Mouse (Mus musculus): ENCODE measurements around the gene Sos1. TPM values are rescaled to one million over a fixed set of nuclear protein-coding genes. Genes with fewer than 3 reads are reported as not detected.

Sos1 gene
- total RNA-seq, 2 experiments from 2014 or later, result 5.7 to 21.1 TPM

- no peak for ATAC-seq (replicated peaks; ENCODE audit: poor library complexity)
These were observed 16.4 kb upstream of the Sos1 start for GRCm38 (mm10) chr17:80496607-80497170.

GRCm38 (mm10) chr17:80496185-80496584 is 15.9 kb upstream of the Sos1 start:
- ATAC-seq (replicated peaks; ENCODE audit: poor library complexity), result no peak

DNA sequence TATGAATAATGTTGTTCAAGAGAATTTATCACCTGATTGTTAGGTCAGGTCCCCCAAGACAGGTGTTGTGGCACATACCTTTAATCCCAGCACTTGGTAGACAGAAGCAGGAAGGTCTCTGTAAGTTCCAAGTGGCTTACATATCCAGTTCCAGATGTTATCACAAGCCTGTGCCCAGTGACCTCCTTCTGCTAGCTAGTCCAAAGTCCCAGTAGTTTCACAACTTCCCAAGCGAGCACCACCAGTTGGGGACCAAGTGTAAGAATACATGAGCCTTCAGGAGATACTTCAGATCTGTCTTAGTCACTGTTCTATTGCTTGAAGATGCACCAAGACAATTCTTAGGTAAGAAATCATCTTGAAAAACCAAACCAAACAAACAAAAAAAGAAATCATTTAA is 13.6 kb upstream of the Sos1 start:
- no peak for ATAC-seq (replicated peaks; ENCODE audit: poor library complexity)

DNA sequence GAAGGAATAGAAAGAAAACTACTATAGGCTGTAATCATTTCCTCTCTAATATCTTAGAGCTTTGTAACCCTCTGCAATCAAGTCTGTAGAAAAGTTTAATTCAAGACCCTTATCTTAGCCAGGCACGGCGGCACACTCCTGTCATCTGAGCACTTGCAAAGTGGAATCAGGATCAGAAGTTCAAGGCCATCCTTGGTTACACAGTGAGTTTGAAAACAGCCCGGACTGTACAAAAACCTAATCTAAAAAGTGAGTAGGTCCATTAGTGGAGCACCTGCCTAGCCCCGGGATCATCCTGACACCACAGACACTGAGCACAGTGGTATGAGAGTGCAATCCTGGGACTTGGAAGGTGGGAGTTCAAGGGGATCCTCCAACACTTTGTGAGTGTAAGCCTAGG is 12.6 kb upstream of the Sos1 start:
- no peak for ATAC-seq (replicated peaks; ENCODE audit: poor library complexity)

- ATAC-seq (replicated peaks; ENCODE audit: poor library complexity), result no peak
These were observed 12.0 kb upstream of the Sos1 start for GRCm38 (mm10) chr17:80492274-80492673.

DNA sequence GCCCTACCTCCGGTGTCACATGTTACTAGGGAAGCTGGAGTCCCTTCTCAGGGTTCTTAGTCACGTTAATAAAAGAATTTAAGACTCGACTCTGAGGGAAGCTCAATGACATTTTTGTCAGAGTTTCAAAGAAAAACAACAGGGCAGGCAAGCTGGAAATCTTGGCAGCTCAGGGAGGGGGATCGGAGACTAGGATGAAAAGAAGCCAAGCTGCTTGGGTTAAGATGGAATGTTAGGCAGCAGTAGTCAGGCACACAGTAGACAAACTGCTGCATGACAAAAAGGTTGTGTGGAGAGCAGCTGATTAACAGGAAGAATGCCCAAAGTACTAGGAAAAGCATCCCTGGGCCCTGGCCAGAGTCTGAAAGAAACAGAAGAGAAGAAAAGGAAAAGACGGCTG is 9.9 kb upstream of the Sos1 start:
- ATAC-seq (replicated peaks; ENCODE audit: poor library complexity), result no peak

- no peak for ATAC-seq (replicated peaks; ENCODE audit: poor library complexity)
These were observed 8.7 kb upstream of the Sos1 start for GRCm38 (mm10) chr17:80488918-80489317.

GRCm38 (mm10) chr17:80485160-80485559 is 4.9 kb upstream of the Sos1 start:
- peak; percentile 12; the same call in 1 of the 2 replicates for ATAC-seq (replicated peaks; ENCODE audit: poor library complexity)

DNA sequence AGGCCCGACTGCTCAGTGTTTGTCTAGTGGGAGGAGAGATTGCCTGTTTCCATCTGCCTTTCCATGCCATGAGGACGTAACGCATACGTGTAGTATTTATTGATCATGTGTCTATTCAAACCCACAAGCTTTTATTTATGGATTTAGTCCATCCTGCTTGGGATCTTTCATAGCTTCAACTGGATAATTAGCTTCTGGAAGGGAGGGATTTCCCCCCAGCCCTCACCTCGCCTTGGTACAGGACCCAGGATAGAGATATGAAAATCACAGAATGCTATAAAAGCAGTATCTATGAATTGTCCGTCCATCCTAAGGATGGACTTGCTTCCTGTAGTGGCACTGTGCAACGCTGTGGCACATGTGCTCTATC is 587 bp upstream of the Sos1 start:
- no peak for ATAC-seq (replicated peaks; ENCODE audit: poor library complexity)

DNA sequence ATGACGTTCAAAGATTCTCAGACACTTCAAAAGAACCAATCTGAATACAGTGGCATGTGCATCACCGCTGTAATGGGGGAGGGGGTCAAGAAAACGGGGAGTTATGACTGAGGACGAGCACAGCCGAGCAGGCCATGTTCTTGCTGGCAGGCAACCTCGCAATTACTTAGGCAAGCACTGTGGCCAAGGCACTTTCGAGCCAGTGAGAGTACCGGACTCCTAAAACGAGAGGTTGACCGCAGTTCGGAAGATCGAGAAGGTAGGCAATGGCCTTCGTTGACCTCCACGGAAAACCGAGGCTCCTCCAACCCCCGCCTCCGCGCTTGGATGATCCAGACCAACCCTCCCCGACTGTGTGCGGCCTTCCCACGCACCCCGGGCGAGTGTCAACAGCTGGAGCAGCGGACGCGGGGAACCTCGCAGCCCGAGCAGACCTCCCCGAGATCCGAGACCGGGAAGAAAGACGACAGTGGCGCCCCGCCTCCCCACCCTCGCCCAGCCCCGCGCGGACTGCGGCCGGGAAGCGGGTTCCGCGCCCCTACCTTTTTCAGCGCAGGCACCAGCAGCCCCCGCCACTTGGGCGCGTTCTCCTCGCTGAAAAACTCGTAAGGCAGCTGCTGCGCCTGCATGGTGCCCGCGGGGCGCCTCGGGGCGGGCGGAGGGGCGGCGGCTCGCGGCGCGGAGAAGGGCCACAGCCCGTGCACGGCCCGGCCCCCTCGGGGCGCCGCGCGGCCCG is 790 bp downstream of the Sos1 start:
- ATAC-seq (replicated peaks; ENCODE audit: poor library complexity), result peak; percentile 27

- no peak for ATAC-seq (replicated peaks; ENCODE audit: poor library complexity)
These were observed 2.6 kb downstream of the Sos1 start for GRCm38 (mm10) chr17:80477679-80478078.

- peak; percentile 66 for ATAC-seq (replicated peaks; ENCODE audit: poor library complexity)
These were observed 3.8 kb downstream of the Sos1 start for GRCm38 (mm10) chr17:80476496-80476895.

DNA sequence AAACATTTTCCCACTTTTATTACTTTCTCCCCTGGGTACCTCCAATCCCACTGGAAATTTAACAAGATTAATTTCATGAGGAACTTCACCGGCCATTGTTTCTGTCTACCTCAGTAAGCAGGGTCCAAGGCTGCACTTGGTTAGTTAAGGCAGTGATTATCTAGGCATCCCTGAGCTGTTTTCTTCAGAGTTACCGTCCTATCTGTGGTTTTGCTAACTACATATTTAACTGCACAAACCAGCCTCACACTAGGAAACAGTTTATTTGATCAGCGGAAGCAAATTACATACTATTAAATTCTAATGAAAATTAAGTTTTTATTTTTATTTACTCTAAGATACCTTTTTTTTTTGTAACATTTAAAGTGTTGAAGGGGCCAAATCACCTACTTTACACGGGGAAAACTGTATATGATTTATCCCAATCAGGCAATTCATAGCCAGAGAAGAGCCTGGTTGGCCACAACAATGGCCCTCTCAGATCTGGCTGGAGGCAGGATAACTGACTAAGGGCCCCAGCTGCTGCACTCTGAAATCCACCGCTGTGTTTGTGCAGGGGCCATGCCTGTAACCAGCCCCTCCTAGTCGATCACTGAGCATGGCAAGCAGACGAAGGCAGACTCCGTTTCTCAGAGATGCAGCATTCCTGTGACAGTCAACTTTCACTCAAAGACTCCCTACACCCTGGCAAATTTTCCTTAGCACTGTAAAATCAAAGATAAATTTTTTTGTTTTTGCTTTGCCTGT is 9.0 kb downstream of the Sos1 start:
- ATAC-seq (replicated peaks; ENCODE audit: poor library complexity), result peak; percentile 35

DNA sequence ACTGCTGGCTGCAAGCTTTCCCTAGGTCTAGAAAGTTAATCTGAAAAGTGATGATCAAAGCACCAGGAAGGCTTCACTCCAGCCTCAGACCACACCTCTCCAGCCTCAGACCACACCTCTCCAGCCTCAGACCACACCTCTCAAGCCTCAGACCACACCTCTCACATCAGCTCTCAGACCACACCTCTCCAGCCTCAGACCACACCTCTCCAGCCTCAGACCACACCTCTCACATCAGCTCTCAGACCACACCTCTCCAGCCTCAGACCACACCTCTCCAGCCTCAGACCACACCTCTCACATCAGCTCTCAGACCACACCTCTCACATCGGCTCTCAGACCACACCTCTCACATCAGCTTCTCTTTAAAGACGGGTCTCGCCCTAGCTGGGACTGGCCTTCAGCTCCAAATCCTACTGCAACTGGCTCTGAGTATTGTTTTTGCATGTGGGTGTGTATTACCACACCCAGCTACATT is 11.8 kb downstream of the Sos1 start:
- peak; percentile 92 for ATAC-seq (replicated peaks; ENCODE audit: poor library complexity)

DNA sequence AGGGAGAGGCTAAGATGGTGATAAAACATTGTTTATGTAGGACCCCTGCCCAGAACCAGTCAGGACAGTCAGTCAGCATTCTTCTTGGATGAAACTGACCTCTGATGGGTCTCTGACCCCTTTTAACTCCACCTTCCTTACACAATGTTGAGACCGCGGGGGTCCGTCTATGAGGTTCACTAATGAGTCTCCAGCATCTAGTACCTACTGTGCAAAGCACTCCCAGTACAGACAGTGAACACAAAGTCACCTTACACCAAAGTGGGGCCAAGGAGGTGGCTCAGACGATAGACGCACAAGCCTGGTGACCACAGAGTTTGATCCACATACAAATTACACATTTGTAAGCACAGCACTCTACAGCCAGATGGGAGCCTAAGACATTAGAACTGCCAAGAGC is 20.0 kb downstream of the Sos1 start:
- ATAC-seq (replicated peaks; ENCODE audit: poor library complexity), result no peak

- ATAC-seq (replicated peaks; ENCODE audit: poor library complexity), result peak; percentile 89
These were observed 24.6 kb downstream of the Sos1 start for GRCm38 (mm10) chr17:80455648-80456047.

- no peak for ATAC-seq (replicated peaks; ENCODE audit: poor library complexity)
These were observed 29.7 kb downstream of the Sos1 start for GRCm38 (mm10) chr17:80450426-80451030.

GRCm38 (mm10) chr17:80446470-80446869 is 33.8 kb downstream of the Sos1 start:
- no peak for ATAC-seq (replicated peaks; ENCODE audit: poor library complexity)

- ATAC-seq (replicated peaks; ENCODE audit: poor library complexity), result no peak
These were observed 34.8 kb downstream of the Sos1 start for GRCm38 (mm10) chr17:80445433-80445832.

DNA sequence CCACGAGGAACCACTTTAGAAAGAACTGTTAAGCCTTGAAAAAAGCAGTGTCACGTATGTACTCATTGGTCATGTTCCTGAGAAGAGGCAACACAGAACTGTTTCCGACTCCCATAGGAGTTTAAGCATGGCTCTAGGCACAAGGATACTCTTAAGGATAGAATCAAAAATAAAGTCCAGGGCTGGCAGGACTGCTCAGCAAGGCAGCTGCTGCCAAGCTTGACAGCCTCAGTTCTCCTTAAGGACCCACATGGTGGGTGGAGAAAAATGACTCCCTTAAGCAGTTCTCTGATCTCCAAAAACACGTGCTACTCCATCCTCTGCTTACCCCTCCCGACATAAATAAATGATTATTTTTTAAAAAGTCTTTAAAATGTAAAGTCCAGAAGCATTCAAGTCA is 44.6 kb downstream of the Sos1 start:
- no peak for ATAC-seq (replicated peaks; ENCODE audit: poor library complexity)

DNA sequence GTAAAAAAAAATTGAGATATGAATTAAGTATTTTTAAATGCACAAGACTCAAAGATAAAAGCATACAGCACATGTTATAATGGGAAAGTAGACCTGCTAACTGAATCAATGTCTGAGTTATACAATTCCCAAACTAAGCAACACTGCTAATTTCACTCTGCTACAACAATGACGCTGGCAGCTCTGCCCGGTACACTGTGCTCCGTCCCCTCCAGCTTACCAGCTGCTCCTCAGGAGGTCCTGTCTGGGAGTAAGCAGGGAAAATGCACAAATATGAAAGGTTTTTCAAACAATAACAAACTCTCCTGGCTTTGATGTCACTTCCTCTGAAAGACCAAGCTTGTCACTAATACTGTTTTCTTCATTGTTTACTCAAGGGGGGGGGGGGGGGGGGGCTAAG is 45.8 kb downstream of the Sos1 start:
- no peak for ATAC-seq (replicated peaks; ENCODE audit: poor library complexity)

GRCm38 (mm10) chr17:80431997-80432396 is 48.3 kb downstream of the Sos1 start:
- no peak for ATAC-seq (replicated peaks; ENCODE audit: poor library complexity)

Measured in megakaryocyte progenitor cell, adult 5-6 weeks (primary cell).